Mouse (Mus musculus): ENCODE measurements around the gene Sdk1.

DNA sequence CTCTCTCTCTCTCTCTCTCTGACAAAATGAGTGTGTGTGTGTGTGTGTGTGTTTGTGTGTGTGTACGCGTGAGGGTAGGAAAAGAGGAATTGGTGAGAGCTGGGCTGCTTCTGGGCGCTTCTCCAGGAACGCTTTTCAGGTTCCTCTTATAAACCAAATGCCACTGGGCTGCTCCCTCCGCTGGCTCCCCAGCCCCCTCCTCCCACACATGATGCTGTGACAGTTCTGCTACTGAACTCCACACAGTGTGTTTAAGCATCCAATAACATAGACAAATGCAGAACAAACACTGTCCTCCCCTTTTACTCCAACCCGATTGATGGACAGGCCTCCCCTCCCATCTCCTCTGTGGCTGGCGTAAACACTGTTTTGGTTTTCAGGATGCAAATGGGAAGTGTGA is 513.0 kb downstream of the Sdk1 start:
- no peak for TF ChIP-seq CTCF (IDR thresholded peaks at IDR 0.05; ENCODE audit: low read depth, low read length)
- no peak for TF ChIP-seq POLR2A (IDR thresholded peaks at IDR 0.05; ENCODE audit: borderline replicate concordance, low read depth, low read length)

All from bone marrow macrophage, adult 2 months (primary cell).